Mouse (Mus musculus) thymus, postnatal 4 days (tissue): ENCODE measurements around the gene Carf.
"Not testable (repeated sequence)": the region's sequence is repeated elsewhere in the genome, so short reads cannot be mapped to it uniquely, and the experiment has no call there.

ENCODE experiments used
- DNase-seq: peaks from one replicate; pipeline ENCODE4 v3.0.0; 2021

The Carf gene

GRCm38 (mm10) chr1:60098024-60098781, at the start of gene Carf, which contains the start of gene Wdr12:
Gene Carf, plus strand, starts transcription at chr1:60098247.
Gene Wdr12, minus strand, starts transcription at chr1:60098645.
- peak; percentile 98 for DNase-seq

GRCm38 (mm10) chr1:60054659-60055058, 43.4 kb upstream of the Carf start:
- DNase-seq, result peak; percentile 63

DNA sequence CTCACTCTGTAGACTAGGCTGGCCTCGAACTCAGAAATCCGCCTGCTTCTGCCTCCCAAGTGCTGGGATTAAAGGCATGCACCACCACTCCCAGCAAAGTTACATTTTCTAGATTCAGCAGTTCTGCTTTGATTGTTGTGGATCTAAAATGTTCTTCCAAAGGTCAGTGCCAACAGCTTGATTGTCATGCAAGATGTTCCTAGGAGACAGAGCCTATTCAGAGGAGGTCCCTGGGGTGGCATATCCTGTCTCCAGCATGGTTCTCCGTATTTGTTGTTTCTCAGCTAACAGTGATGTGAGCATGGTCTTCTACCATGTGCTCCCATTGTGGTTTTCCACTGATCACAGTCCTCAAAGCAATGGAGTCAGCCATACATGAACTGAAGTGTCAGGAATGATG, 41.7 kb upstream of the Carf start:
- DNase-seq, result no peak

DNA sequence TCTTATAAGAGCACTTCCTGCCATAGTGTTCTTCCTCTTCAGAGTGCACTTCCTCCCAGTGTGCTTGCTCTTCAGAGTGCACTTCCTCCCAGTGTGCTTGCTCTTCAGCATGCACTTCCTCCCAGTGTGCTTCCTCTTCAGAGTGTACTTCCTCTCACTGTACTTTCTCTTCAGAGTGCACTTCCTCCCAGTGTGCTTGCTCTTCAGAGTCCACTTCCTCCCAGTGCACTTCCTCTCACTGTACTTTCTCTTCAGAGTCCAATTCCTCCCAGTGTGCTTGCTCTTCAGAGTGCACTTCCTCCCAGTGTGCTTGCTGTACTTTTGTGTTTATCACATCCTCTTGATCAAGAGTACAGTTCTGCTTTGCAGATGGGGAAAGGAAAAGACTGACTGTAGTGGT, 27.3 kb upstream of the Carf start:
- not testable (repeated sequence) for DNase-seq

GRCm38 (mm10) chr1:60074935-60075334, 23.1 kb upstream of the Carf start:
- peak; percentile 40 for DNase-seq

GRCm38 (mm10) chr1:60075590-60075989, 22.5 kb upstream of the Carf start:
- DNase-seq, result no peak

DNA sequence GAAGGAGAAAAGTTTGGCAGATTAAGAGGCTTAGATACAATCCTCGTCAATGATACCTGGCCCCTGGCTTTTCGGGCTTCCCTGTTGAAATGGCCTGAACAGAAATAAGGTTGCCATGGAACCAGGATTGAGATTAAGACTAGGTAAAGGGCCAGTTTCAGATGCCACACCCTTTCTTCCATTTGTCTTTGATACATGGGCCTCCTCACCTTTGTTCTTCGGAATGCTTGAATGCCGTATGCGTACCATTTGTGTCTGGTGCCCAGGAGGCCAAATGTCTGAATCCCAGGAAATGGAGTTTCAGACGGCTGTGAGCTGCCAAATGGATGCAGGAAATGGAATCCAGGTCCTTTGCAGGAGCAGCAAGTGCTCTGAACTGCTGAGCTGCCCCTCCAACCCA, 21.6 kb upstream of the Carf start:
- DNase-seq, result no peak

GRCm38 (mm10) chr1:60096572-60097276, 1.3 kb upstream of the Carf start:
- no peak for DNase-seq

DNA sequence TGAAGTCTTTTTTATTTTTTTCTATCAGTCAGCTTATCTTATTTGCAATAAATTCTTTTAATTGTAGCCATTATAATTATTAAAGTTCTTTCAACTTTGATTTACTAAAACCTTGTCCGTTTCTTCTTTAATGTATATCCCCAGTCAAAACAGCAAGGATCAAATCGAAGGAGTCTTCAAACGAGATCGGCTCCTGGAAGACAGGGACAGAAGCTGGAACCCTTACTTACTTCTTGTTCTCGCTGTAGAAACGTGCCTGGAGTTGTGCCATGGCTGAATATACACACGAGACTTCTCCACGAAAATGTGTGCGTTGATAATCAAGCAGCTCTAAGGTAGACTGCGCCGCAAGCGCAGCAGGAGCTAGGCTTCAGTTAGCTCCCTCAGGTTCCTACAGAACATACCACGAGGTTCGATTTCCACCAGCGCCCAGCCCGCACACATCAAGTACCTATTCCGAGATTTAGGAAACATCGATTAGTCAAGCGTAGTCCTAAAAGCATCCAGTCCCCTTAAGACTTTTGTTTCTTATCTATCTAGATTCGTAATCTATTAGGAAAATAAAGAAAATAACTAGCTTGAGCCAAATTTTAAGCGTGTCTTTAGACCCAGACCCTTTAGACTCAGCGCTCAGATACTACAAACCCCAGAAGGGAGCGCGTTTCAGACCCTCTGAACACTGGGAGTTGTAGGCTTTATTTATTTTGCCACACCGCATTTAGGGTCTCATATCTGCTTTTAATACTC, 597 bp upstream of the Carf start:
- peak; percentile 76 for DNase-seq

DNA sequence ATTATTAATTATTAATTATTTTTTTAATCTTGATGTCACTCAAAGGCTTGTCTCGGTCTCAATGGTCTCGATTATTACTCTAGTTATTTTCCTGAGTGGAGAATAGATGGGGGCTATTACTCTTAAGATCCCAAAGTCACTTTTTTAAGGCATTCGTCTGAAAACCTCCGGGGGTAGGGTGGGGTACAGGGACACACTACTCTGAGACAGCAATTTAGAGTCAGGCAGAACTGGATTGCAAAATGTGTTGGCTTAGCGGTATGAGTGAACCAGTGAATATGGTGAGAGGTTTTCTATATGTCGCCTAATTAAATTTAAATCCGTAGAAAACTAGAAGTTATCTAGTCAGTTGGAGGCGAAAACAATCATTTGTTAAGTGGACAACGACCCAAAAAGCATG, 792 bp downstream of the Carf start:
- DNase-seq, result no peak

DNA sequence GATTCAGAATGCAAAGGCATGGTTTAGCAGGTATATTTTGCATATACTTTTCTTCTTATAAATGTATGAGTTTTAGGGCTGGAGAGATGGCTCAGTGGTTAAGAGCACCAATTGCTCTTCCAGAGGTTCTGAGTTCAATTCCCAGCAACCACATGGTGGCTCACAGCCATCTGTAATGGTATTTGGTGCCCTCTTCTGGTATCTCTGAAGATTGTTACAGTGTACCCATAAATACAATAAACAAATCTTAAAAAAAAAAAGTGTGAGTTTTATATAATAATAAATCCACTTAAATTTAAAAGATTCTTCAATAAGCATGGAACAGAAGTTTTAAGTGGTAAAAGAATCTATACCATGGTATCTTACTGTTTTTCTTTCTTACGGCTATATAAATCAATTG, 6.5 kb downstream of the Carf start:
- no peak for DNase-seq

- DNase-seq, result no peak
These were observed 19.8 kb downstream of the Carf start for GRCm38 (mm10) chr1:60117721-60118455.

GRCm38 (mm10) chr1:60137346-60137745, 39.3 kb downstream of the Carf start:
- no peak for DNase-seq

- DNase-seq, result no peak
These were observed 54.7 kb downstream of the Carf start for GRCm38 (mm10) chr1:60152700-60153099.

DNA sequence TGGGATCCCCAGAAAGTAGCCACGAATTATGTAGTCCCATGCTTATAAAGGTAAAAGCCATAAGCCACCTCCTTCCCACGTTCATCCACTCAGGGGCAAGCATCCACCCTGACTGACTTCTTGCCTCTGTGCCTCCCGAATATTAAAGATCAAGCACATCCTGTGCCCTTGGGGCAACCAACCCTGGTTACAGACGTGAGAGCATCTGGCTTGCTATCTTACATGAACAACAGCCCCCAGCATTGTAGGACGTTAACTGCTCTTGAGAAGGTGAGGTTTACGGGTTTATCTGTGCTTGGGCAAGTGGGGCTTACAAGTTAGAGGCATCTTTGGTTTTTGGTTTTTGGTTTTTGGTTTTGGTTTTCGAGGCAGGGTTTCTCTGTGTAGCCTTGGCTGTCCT, 58.6 kb downstream of the Carf start:
- DNase-seq, result no peak

- DNase-seq, result peak; percentile 75
These were observed 60.4 kb downstream of the Carf start for GRCm38 (mm10) chr1:60158411-60158810.

DNA sequence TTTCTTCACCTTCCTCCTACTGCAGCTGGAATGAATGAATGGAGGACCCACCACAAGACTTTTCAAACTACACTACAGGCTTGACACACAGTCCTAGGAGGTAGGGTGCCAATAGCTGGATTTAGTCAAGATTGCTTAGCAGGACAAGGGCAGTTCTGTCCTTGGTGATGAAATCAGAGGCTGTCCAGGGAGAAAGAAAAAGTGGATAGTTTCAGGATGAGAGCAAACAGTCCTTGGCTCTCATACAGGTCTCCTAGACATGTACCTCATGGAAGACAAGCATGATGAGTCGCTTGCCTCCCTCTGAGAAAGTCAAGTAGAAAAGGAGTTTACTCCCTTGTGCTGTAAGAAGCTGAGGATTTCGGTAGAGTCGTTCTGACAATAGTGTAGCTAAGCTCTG, 65.6 kb downstream of the Carf start:
- no peak for DNase-seq

- DNase-seq, result no peak
These were observed 71.6 kb downstream of the Carf start for GRCm38 (mm10) chr1:60169626-60170025.

GRCm38 (mm10) chr1:60170251-60170650, 72.2 kb downstream of the Carf start:
- DNase-seq, result no peak

DNA sequence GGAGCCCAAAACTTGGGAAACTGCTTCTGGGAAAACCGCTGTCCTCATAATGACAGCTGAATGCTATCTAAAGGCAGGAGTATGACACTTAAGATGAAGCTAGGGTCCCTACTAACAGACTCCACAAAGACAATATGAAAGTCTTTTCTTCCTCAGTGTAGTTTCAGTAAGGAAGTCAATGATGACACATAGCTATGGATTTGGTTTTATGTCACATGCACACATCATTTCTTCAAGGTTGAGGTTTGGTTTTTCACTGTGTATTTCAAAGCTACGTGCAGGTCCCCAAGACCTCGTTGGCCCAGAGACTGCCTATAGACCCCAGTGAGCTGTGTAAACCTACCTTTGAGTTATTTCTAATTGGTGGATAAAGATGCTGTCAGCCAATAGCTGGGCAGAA, 75.1 kb downstream of the Carf start:
- no peak for DNase-seq

GRCm38 (mm10) chr1:60177814-60178213, 79.8 kb downstream of the Carf start:
- DNase-seq, result not testable (repeated sequence)

GRCm38 (mm10) chr1:60179376-60179775, 81.3 kb downstream of the Carf start:
- no peak for DNase-seq
